8 mouse cellular contexts compared by ENCODE assay signal in genomic region chr1:132982728-132983127, GRCm38 (mm10). TPM values are rescaled to one million over a fixed set of nuclear protein-coding genes. Genes with fewer than 3 reads are reported as not detected.
A peak's percentile ranks its signal among the peaks of the same experiment; 100 is the strongest.
DNase-seq lines count a peak whose midpoint lies in the region; ATAC-seq and TF ChIP-seq lines count a peak whose summit lies in the region.

No protein-coding gene starts in this region.

- no peaks in the 10 kb centered on the region for H3K27me3 ChIP-seq in C2C12 (ENCODE audit: control insufficient read depth, insufficient read depth, insufficient read length)
- no peaks in the 10 kb centered on the region for H3K27me3 ChIP-seq in forebrain, postnatal 0 days (ENCODE audit: insufficient read depth, low read length)
- H3K27me3 ChIP-seq in intestine, postnatal 0 days (replicated peaks; ENCODE audit: control insufficient read depth, insufficient read depth, low read length), result no peaks in the 10 kb centered on the region

- H3ac ChIP-seq in C2C12 (ENCODE audit: control insufficient read depth, insufficient read length, low read depth), result no peak overlapping the region

- peak; percentile 90 for ATAC-seq in forebrain, postnatal 0 days
- no peak for ATAC-seq in intestine, postnatal 0 days

- WGBS in forebrain, postnatal 0 days, result 61% methylated on average over 7 of the region's 7 CpGs
- 59% methylated on average over 7 of the region's 7 CpGs for WGBS in intestine, postnatal 0 days

- peak; percentile 41 for DNase-seq in MEL-GATA-1-ER (ENCODE audit: extremely low read depth, low read depth)
- DNase-seq in cerebellum, adult 8-10 months, result peak; percentile 71
- peak; percentile 88 for DNase-seq in forebrain, postnatal 0 days
- DNase-seq in left cerebral cortex, postnatal 36 days (ENCODE audit: low spot score in 2 of 2), result peak; percentile 66 to 67
- DNase-seq in neural tube, embryonic 10.5 days (ENCODE audit: extremely low spot score, low spot score), result peak; percentile 69
- DNase-seq in thymus, postnatal 0 days (ENCODE audit: low spot score), result peak; percentile 62

- H3K27ac ChIP-seq in forebrain, postnatal 0 days (ENCODE audit: low read depth, low read length), result no peak overlapping the region
- H3K27ac ChIP-seq in intestine, postnatal 0 days (ENCODE audit: low read depth, low read length), result no peak overlapping the region

- no peaks in the 10 kb centered on the region for H3K9me3 ChIP-seq in forebrain, postnatal 0 days (ENCODE audit: low read length)
- no peaks in the 10 kb centered on the region for H3K9me3 ChIP-seq in intestine, postnatal 0 days (ENCODE audit: control insufficient read depth)

- peaks cover 38% of the 10 kb centered on the region for H3K36me3 ChIP-seq in C2C12 (ENCODE audit: control insufficient read depth, insufficient read depth)
- H3K36me3 ChIP-seq in forebrain, postnatal 0 days (ENCODE audit: insufficient read depth), result peaks cover 14% of the 10 kb centered on the region
- H3K36me3 ChIP-seq in intestine, postnatal 0 days (ENCODE audit: control insufficient read depth, insufficient read depth), result peaks cover 43% of the 10 kb centered on the region

- intact Hi-C loops in left cerebral cortex, postnatal 36 days (cut with DNase I), result loop anchor here (1.0 kb wide), 1 partner anchor 224 kb away; no protein-coding TSS in a partner anchor

- H3K9ac ChIP-seq in forebrain, postnatal 0 days, result no peak overlapping the region
- no peak overlapping the region for H3K9ac ChIP-seq in intestine, postnatal 0 days (ENCODE audit: low read depth, low read length)

- H3K4me1 ChIP-seq in forebrain, postnatal 0 days (ENCODE audit: insufficient read depth), result no peaks in the 10 kb centered on the region
- no peaks in the 10 kb centered on the region for H3K4me1 ChIP-seq in intestine, postnatal 0 days (replicated peaks; ENCODE audit: control insufficient read depth, insufficient read depth, low read length)

- no peaks in the 10 kb centered on the region for H3K79me3 ChIP-seq in C2C12 (ENCODE audit: low read depth)

- peak; percentile 18 for TF ChIP-seq CTCF in C2C12 (IDR thresholded peaks at IDR 0.05; ENCODE audit: control insufficient read depth, insufficient read depth, insufficient read length)
- peak; percentile 91 for TF ChIP-seq CTCF in forebrain, postnatal 0 days (IDR thresholded peaks at IDR 0.05; ENCODE audit: low read depth)
- TF ChIP-seq CTCF in intestine, postnatal 0 days (IDR thresholded peaks at IDR 0.05; ENCODE audit: low read depth), result peak; percentile 75

- H3K4me3 ChIP-seq in C2C12 (ENCODE audit: insufficient read depth, poor library complexity, severe bottlenecking), result no peak overlapping the region
- no peak overlapping the region for H3K4me3 ChIP-seq in forebrain, postnatal 0 days (ENCODE audit: low read depth, low read length)
- no peak overlapping the region for H3K4me3 ChIP-seq in intestine, postnatal 0 days (ENCODE audit: low read depth, low read length)

- no peak overlapping the region for H3K4me2 ChIP-seq in forebrain, postnatal 0 days (ENCODE audit: low read depth)
- no peak overlapping the region for H3K4me2 ChIP-seq in intestine, postnatal 0 days (replicated peaks; ENCODE audit: low read depth)

- H3K79me2 ChIP-seq in C2C12 (ENCODE audit: control insufficient read depth, insufficient read depth), result no peaks in the 10 kb centered on the region

TF ChIP-seq in C2C12, 6 proteins besides CTCF, POLR2A, EP300 and RAD21:
- TF ChIP-seq USF1 (IDR thresholded peaks at IDR 0.05; ENCODE audit: low read depth), result no peak
- no peak for TF ChIP-seq MAX (IDR thresholded peaks at IDR 0.05)
- TF ChIP-seq MYOG (IDR thresholded peaks at IDR 0.05; ENCODE audit: control insufficient read depth, extremely low read depth, insufficient read length), result no peak
- no peak for TF ChIP-seq CEBPB (IDR thresholded peaks at IDR 0.05; ENCODE audit: low read depth)
- no peak for TF ChIP-seq FOSL1 (IDR thresholded peaks at IDR 0.05; ENCODE audit: insufficient read depth, low read length, poor library complexity, severe bottlenecking)
- TF ChIP-seq MYOD1 (IDR thresholded peaks at IDR 0.05; ENCODE audit: control insufficient read depth, insufficient read length, low read depth), result no peak
TF ChIP-seq in C2C12: peak in this region for 0.

RNA-seq across cellular contexts. Expression of gene Mdm4, which starts 47.6 kb away (rescaled TPM):
- polyA plus RNA-seq in C2C12 (2012; fragmentation: generic; extraction: Trizol), result 7.4 TPM
- total RNA-seq in forebrain, postnatal 0 days (2014; rRNA removed), result 60.4 and 74.8 TPM in 2 replicates
- 22.2 and 27.4 TPM in 2 replicates for polyA plus RNA-seq in forebrain, postnatal 0 days (2015; fragmentation: Nextera tagmentation; extraction: Ambion mirVana)
- 10.0 and 13.1 TPM in 2 replicates for polyA plus RNA-seq in intestine, postnatal 0 days (2015; fragmentation: Nextera tagmentation; extraction: Ambion mirVana)
- 10 to 100 TPM; 63.2 to 91.1 TPM for total RNA-seq in left cerebral cortex, postnatal 36 days (2021)
- 32.9 and 36.9 TPM in 2 replicates for polyA plus RNA-seq in thymus, postnatal 0 days (2015; fragmentation: Nextera tagmentation; extraction: Ambion mirVana)

Comparison
In these comparisons a context has a peak if more than half of its experiments do, and no peak if none do; other contexts are left out.
1. CTCF ChIP-seq: peak in every context shown above with its lines; median percentile 91 in forebrain, postnatal 0 days; 75 in intestine, postnatal 0 days; 18 in C2C12.